Mouse (Mus musculus) WW6 (cell line): ENCODE results near the gene Lurap1l.

Source experiments
- DNase-seq: peaks from one replicate; pipeline ENCODE4 v3.0.0-alpha.2; 2013; ENCODE audit warnings: low read depth, low spot score

Gene Lurap1l

GRCm38 (mm10) chr4:80910481-80910870, at the start of gene Lurap1l:
TSS of gene Lurap1l (plus strand) at chr4:80910646.
- peak; percentile 14 for DNase-seq

GRCm38 (mm10) chr4:80862962-80863361, 47.5 kb upstream of the Lurap1l start:
- DNase-seq = no peak

- DNase-seq = no peak
Measured at GRCm38 (mm10) chr4:80863906-80864305, 46.5 kb upstream of the Lurap1l start.

- no peak for DNase-seq
Measured at GRCm38 (mm10) chr4:80864511-80864922, 45.9 kb upstream of the Lurap1l start.

- no peak for DNase-seq
Measured at GRCm38 (mm10) chr4:80866065-80866464, 44.4 kb upstream of the Lurap1l start.

GRCm38 (mm10) chr4:80869598-80869997, 40.8 kb upstream of the Lurap1l start:
- no peak for DNase-seq

GRCm38 (mm10) chr4:80872847-80873644, 37.4 kb upstream of the Lurap1l start:
- DNase-seq = no peak

- no peak for DNase-seq
Measured at GRCm38 (mm10) chr4:80874121-80874859, 36.2 kb upstream of the Lurap1l start.

GRCm38 (mm10) chr4:80875055-80875454, 35.4 kb upstream of the Lurap1l start:
- DNase-seq = no peak

GRCm38 (mm10) chr4:80881996-80882599, 28.3 kb upstream of the Lurap1l start:
- DNase-seq = no peak

GRCm38 (mm10) chr4:80886631-80887030, 23.8 kb upstream of the Lurap1l start:
- no peak for DNase-seq

- no peak for DNase-seq
Measured at GRCm38 (mm10) chr4:80891004-80891403, 19.4 kb upstream of the Lurap1l start.

- no peak for DNase-seq
Measured at GRCm38 (mm10) chr4:80895278-80895894, 15.1 kb upstream of the Lurap1l start.

- DNase-seq = no peak
Measured at GRCm38 (mm10) chr4:80906726-80907125, 3.7 kb upstream of the Lurap1l start.

GRCm38 (mm10) chr4:80907973-80908372, 2.5 kb upstream of the Lurap1l start:
- no peak for DNase-seq

- no peak for DNase-seq
Measured at GRCm38 (mm10) chr4:80908902-80909301, 1.5 kb upstream of the Lurap1l start.

GRCm38 (mm10) chr4:80910871-80911701, 640 bp downstream of the Lurap1l start:
- DNase-seq = peak; percentile 48

GRCm38 (mm10) chr4:80911706-80912540, 1.5 kb downstream of the Lurap1l start:
- peak; percentile 67 for DNase-seq

GRCm38 (mm10) chr4:80915211-80915610, 4.8 kb downstream of the Lurap1l start:
- DNase-seq = no peak

GRCm38 (mm10) chr4:80916695-80917094, 6.2 kb downstream of the Lurap1l start:
- no peak for DNase-seq
